Mouse (Mus musculus) cerebellum, postnatal 4 days (tissue): ENCODE results near the gene Abraxas1.

Experiments used
- DNase-seq, 2 experiments: peaks; one replicate each; pipeline ENCODE4 v3.0.0; 2022; ENCODE audit warnings: low spot score in 2 of 2, mixed read lengths in 1 of 2

Abraxas1 gene

DNA sequence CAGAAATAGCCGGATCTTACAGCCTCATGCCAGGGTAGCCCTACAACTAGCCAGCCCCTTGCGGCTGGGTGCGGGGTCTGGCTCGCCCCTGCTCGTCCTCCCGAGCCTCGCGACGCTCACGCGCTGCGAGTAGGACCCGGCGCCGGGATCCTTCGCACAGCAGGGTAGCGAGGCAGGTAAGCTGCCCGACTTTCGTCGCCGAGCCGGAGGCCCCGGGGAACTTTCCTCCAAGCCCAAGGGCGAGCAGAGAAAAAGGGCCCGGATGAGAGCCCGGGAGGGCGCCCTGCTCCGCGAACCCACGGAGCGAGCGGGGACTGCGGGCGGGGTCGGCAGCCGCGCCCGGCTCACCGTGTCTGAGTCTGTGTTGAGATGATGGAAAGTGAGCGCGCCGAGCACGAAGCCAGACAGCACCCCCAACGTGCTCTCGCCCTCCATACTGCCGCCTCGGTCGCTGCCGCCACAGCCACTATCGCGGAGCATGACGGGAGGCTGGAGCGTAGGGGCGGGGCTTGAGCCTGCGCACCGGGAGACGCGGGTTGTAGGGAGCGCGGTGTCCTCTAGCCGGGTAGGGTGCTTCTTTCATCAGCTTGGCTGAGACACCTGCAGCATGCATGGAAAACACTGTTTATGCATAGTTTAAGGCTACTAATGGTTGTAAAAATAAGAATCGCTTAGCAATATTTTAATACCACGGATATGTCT is at the start of gene Abraxas1:
TSS of gene Abraxas1 (minus strand) at position 483 of the 702 bp plus-strand sequence.
- DNase-seq: peak; percentile 56 to 78

GRCm38 (mm10) chr5:100869197-100869895 is 48.6 kb upstream of the Abraxas1 start:
- no peak for DNase-seq

DNA sequence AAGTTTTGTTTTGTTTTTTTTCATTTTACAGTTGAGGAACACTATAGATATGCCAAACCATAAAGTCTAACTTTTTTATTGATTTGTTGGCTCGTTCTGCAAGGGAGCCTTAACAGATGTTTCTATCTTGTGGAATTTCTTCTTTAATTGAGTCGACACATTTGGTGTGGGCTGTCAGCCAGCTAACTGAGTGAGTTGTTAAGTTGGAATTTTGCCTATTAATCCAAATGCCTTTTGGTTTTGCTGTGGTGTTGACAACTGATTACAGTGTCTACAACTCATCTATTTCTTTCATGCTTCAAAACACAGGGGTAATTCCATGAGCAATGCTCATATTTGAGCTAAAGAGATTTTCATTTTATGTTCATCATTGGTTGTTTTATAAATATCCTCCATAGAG is 45.4 kb upstream of the Abraxas1 start:
- DNase-seq: no peak

DNA sequence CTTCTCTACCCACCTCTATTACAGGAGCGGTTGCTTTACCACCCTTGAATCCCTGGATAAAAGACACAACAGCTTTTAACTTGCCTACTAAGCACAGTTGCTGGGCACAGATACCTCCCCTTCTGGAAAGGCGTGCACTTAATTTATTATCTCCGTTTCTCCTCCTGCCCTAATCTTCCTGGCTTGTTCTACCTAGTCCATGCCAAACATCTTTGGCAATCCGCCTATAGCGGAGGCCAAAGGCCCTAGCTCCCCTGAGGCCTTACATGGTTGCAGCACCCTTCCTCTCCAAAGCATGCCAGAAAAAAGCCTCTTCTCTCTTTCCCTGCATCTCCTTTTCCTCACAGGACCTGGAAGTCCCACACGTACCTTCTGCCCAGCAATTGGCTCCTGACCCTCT is 43.7 kb upstream of the Abraxas1 start:
- no peak for DNase-seq

DNA sequence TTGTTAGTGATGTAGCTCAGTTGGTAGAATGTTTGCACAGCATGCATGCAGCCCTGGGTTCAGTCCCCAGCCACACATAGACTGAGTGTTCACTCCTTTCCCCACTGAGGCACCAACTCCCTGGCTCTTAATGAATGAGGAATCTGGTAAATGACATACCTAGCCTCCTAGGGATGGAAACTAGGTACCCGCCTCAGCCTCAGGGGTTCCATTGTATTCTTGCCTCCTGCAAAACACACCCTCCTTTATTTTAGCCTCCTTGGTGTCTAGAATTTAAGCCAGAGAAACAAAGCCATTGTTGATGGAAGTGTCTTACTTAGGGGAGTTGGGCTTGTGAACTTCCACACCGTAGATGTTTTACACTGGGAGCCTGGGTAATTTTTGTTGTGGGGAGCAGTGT is 42.3 kb upstream of the Abraxas1 start:
- DNase-seq: no peak

GRCm38 (mm10) chr5:100861811-100862210 is 41.0 kb upstream of the Abraxas1 start:
- no peak for DNase-seq

DNA sequence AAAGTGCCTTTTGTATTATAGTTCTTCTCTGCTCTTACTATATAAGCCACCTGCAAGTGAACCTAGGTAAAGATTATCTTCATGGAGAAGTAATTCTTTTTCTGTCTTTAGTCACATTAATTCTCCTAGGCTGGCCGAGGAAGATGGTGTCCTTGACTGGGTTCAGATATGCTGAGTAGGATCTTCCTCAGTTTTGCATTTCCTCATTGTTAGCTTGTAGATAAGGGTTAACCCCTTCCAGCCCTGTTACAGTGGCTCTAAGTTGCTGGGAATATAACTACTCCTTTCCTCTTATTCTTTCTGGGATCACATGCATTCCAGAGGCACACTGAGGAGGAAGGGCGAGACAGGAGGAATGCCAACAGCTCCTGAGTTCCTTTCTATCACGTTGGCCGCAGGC is 40.4 kb upstream of the Abraxas1 start:
- no peak for DNase-seq

- DNase-seq: no peak
Observed at GRCm38 (mm10) chr5:100860417-100861053, 39.8 kb upstream of the Abraxas1 start.

DNA sequence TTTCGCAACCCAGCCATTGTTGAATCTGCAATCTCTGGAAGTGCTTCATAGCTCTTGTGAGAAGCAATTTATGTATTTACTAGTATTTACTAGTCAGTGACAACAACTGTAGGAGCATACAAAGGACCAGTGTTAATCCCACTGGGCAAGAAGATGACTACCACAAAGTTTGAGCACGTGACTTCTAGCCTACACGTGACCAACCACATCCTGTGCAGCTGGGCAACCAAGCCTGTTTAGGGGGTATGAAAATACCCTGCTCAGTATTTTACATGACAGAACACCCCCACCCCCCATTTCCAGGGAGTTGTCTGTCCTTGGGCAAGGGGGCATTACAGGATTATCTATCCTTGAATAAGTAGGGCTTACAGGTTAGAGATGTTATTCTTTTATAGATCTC is 35.8 kb upstream of the Abraxas1 start:
- DNase-seq: no peak

- DNase-seq: no peak
Observed at GRCm38 (mm10) chr5:100853963-100854362, 33.2 kb upstream of the Abraxas1 start.

- no peak for DNase-seq
Observed at GRCm38 (mm10) chr5:100847143-100847542, 26.4 kb upstream of the Abraxas1 start.

DNA sequence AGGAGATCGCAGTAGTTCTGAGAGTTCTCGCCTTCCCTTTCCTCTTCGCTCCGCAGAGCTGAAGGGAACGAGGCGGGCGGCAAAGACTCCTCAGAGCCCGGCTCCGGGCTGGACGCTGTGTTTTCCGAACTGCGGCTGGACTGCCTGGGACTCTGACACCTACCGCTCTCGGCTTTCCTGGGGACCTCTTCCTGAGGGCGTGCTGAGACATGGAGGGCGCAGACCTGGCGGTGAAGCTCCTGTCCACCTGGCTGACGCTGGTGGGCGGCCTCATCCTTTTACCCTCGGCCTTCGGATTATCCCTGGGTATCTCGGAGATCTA is 25.8 kb upstream of the Abraxas1 start:
- DNase-seq: peak in 1 of 2 experiments; percentile 5

DNA sequence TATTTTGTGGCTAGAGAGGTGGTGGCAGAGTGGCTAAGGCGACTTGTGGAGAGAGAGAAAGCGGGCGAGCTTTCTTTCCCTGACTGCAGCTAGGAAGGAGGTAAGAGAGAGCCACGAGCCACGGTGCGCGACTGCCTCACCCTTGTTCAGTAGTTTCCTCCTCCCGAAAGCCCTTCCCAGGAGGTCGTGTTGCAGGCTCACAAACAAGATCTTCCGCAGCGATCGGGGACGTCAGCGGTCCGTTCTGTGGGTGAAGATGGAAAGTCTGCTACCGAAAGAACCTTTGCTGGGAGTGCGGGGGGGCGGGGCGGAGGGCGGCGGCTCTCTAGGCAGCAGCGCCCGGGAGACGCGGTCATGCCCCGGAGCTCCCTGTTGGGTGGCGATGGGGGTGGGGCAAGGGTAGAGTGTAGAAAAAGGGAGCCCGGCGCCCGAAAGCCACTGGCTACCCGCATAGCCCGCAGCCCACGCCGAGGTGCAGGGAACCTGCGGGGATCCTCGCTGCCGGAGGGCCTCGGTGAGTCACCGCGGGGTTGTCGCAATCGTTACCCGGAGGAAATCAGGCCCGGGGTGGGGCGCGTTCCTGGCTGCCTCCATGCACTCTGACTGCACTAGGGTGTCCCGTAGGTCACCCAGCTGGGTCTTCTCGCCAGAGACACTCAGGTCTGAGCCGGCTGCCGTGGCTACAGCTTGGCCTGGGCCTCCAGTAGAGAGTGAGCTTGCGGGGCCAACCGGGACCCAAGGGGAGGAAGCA is 25.3 kb upstream of the Abraxas1 start:
- peak; percentile 16 to 21 for DNase-seq

DNA sequence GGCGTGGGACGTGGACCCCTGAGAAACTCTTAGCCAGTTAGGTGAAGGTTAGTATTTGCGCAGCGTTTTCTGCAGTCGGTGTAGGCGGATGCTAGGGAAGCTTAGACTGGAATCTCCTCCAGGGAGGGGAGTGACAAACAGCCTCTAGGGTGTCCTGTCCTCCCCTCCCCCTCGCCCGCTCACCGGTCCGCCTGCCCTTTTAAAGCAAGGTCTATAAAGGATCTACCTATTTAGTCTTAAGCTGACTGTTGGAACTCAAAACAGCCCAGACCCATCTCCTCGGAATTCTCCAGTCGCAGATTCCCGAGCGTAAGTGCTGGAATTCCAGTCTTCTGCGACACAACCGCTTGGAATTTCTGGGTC is 24.7 kb upstream of the Abraxas1 start, which contains the start of gene Gpat3:
TSS of gene Gpat3 (plus strand) at position 229 of the 363 bp plus-strand sequence.
- DNase-seq: no peak

DNA sequence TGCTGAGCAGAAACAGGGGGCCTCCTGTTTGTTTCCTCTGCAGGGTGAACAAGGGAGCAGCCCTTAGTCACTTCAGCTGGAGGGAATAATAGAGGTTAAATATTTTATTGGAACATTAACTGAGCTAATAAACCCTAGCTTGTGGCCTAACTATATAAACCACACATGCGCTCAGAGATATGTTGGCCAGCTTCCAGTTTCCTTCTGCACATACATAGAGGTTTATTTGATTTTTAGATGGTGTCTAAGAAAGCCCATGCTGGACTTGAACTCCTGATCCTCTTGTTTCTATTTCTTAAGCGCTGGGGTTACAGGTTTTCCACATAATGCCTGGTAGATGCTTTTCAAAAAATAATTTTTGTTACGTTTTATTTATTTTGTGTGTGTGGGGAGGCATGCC is 23.7 kb upstream of the Abraxas1 start:
- no peak for DNase-seq

DNA sequence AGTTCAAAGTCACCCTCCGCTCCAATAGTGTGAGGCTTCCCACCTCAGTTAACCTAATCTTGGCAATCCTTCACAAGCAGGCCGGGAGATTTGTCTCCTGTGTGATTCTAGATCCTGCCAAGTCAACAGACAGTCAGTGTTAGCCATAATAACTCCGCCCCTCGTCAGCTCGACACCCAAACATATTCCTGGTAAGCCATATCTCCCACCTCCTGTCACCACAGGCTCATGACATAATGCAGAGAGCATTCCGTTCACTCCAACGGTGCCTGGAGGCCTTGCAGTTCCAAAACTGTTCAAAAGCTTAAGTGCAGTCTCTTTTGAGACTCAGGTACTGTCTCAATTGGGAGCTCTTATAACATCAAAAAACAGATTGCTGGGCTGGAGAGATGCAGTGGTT is 17.1 kb upstream of the Abraxas1 start:
- DNase-seq: no peak

- DNase-seq: no peak
Observed at GRCm38 (mm10) chr5:100835862-100836538, 15.2 kb upstream of the Abraxas1 start.

DNA sequence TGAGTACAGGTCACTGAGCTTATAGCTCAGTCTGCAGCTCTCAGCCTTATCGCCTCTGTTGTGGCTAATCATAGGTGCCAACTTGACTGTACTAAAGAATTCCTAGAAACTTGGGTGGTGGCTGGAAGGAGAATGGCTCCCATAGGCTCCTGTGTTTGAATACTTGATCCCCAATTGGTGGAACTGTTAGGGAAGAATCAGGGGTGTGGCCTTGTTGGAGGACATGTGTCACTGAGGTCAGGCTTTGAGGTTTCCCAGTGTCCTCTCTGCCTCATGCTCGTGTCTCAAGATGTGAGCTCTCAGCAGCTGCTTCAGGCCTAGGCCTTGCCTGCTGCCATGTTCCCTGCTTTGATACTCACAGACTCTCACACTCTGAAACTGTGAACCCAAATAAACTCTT is 13.1 kb upstream of the Abraxas1 start:
- DNase-seq: no peak

DNA sequence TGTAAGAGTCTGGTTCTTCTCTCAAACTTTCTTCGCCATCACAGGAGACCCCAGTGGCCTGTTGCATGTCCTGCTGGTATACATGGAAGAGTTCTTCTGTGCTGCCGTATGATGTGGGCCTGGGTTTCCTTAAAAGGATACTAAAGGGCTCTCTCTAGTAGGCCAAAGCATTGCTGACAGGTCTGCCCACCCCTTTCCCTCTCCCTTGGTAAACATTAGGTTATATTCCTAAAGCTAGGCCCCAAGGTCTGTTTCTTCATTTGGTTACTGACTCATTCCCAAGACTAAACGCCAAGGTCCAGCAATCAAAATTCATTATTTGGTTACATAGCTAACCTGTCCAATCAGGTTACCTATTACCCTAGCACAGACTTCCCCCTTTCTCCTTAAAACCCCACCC is 11.9 kb upstream of the Abraxas1 start:
- no peak for DNase-seq

- no peak for DNase-seq
Observed at GRCm38 (mm10) chr5:100828701-100829100, 7.9 kb upstream of the Abraxas1 start.

DNA sequence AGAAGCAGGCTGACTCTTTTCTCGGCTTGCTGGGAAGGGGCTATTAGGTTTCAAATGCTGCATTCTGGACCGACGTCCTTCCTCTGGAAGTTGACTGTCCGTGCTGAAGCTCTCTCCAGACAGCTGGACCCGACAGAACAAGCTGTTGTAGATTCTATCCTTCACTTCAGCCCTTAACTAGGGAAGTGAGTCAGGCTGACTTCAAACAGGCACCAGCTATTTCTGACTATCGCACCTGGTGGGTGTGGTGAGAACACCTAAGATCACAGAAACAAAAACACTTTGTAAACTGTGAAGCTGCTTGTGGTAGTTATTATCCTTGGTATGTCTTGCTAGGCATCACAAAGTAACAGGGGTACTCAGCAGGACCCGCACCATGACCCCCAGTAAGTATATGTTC is 5.8 kb upstream of the Abraxas1 start:
- DNase-seq: no peak

DNA sequence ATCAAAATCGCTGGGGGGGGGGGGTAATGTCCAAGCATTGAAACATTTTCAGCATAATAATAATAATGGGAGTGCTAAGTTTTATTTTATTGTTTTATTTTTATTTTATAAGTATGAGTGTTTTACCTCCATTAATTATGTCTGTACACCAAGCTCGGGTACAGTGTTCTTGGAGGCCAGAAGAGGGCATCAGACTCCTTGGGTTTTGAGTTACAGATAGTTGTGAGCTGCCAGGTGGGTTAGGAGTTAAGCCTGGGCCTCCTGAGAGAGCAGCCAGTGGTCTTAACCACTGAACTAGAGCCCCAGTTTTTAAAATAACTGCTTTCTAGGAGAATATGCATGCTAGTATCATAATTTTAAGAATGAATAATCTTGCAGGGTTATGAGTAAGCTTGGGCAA is 5.2 kb upstream of the Abraxas1 start:
- DNase-seq: no peak
